Mouse (Mus musculus): ENCODE data around the gene Snx12.
"Not testable (repeated sequence)": the region's sequence is repeated elsewhere in the genome, so short reads cannot be mapped to it uniquely, and the experiment has no call there.

Gene Snx12

DNA sequence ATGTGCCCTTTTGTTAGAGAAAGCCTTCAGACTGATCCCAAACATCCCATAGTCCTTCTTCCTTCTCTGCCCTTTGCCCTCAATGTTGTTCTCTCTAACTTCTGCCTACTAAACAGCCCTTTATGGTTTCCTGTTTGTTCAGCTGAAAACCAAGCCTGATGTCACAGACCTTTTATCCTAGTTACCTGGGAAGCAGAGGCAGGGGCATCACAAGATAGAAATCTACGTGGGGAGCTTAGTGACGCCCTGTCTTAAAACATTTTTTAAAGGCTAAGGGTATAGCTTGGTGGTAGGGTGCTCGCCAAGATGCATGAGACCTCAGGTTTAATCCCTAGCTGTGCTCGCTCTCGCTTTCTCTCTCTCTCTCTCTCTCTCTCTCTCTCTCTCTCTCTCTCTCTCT is 74.9 kb downstream of the Snx12 start:
- intact Hi-C loops (cut with DNase I), result no loop called here

DNA sequence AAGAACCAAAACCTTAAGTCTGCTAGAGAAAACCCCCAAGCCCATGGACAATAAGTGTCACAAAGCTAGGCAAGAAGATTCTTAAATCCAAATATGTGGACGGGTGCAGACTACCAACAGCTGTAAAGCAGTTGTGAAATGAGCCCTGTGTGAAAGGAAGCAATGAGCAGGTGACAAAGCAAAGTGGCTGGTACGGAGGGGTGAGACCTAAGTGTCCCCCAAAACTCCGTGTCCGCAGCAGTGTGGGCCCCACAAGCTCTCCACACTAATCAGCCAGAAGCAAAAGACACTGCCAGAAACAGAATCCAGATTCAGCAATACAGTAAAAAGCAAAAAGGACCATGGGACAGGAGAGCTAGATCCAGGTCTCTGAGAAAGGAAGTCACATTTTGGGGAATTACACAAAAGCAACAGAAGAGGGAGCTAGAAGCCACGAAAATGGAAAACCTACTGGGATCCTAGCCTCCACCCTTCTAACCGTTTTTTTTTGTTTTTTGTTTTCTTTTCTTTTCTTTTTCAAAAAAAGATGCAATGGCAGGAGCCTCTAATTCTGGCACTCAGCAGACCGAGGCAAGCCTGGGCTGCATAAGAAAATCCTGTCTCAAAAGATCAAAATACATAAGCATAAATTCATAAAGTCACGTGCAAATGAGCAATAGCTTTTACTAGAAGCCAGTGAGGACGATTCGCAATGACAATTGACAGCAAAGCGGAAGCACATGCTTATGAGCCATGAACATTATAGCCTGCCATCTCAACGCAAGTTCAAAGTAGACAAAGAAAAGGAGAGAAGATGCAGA is 90.2 kb downstream of the Snx12 start:
- intact Hi-C loops (cut with DNase I), result loop anchor here (2.0 kb wide), 2 partner anchors 155 to 197 kb away; no protein-coding TSS in a partner anchor

DNA sequence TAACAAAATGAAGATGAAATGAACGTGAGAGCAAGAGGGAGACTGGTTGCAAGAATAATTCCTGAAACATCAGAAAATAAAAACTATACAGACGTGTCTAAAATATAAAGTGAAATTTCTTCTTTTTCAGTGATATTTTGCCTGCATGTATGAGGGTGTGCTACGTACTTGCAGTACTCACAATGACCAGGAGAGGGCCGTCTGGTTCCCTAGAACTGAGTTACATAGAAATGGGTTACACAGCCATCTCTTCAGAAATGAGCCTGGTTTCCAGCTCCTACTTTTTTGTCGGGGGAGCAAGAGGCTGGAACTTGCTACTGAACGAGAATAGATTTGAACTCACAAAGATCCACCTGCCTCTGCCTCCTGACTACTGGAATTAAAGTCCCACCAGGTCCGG is 91.4 kb downstream of the Snx12 start:
- intact Hi-C loops (cut with DNase I), result loop anchor here (2.0 kb wide), 2 partner anchors 156 to 198 kb away; no protein-coding TSS in a partner anchor

DNA sequence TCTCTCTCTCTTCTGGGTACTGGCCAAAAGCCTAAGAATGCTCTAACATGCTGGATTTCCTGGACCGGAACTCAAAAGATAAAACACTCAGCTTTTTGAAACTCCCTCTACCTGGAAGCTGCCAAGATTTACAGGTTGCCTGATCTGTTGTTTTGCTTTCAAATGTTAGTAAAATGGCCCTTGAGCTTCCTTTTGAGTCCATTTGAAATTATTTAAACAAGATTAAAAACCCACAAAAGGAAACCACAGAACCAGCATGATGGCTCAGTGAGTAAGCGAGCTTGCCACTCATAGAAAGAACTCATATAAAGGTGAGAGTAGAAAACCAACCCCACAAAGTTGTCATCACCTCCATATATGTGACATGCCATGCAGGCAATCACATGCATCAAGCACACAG is 93.8 kb downstream of the Snx12 start:
- intact Hi-C loops (cut with DNase I), result loop anchor here (10.0 kb wide), 1 partner anchor 354 kb away; no protein-coding TSS in a partner anchor

DNA sequence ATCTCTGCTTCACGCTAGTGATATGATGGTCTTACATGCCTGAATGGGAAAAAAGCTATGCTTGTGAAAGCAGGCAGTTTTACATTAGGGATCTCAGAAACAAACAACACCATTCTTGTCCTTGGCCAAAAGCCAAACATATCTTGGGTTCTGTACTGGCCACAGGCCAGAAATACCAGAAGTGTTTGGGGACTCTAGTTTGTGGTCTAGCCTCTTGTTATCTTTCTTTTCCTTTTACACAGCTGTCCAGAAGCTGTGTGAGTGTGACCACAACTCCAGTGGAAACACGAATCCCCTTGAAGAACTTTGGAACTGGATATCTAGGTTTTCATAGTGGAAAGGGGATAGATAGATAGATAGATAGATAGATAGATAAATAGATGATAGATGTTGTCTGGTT is 95.4 kb downstream of the Snx12 start:
- intact Hi-C loops (cut with DNase I), result loop anchor here (10.0 kb wide), 1 partner anchor 352 kb away; no protein-coding TSS in a partner anchor

DNA sequence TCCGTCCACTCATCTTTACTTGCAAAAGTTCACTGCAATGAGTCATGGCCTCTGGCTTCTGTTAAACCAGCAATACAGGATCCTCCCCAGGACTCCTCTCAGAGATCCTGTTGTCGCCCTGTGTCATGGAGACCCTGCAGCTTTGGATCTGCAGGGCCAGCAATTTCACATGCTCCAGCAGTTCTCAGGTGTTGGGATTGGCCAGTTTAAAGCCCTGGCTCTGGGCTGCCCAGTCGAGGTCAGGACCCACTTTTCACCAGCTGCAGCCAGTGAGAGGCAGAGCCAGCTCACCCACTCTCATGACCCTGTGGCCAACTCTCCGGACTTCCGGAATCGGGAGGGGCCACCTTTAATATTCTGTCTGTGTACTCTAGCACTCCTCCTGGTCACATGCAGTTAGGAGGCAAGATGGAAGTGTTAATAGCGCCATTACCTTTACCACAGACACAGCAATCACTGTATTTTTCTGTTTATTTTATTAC is 95.8 kb downstream of the Snx12 start:
- intact Hi-C loops (cut with DNase I), result loop anchor here (10.0 kb wide), 1 partner anchor 352 kb away; no protein-coding TSS in a partner anchor

DNA sequence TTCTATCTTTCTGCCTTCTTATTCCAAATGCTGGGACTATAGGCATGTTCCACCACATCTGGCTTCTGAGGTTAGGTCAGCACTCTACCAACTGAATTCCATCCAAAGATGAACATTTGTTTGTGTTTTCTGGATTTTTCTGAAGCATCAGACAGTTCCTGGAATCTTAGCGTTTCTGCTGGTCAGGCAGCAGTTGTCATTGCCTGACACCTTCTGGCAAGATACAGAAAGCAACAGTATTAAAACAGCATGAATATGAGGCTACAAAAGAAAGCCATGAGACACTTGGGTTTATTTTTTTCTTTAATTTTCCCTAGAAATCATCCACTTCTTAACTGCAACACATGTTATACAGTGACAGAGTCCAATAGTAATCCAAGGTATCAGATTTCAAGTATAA is 101.8 kb downstream of the Snx12 start:
- intact Hi-C loops (cut with DNase I), result loop anchor here (10.0 kb wide), 1 partner anchor 346 kb away; no protein-coding TSS in a partner anchor

DNA sequence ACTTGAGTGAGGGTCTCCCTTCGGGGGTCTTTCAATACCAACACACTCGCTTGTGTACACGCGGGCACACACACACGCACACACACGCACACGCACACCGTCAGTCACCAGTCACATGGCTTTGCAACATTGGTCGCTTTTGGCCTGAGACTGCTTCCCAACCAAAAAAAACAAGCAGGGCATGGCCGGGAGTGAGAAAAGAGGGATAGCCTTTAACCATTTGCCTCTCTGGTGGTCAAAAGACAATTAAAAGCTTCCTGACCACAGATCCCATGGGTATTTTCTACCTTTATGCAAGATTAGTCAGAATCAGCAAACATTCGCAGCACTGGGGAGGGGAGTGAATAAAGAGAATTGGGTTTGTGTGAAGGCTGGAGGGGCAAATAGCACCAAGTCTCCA is 136.4 kb downstream of the Snx12 start, which contains the start of gene Slc7a3:
Gene Slc7a3 (minus strand): TSS at position 101 of the 400 bp plus-strand sequence.
- intact Hi-C loops (cut with DNase I), result no loop called here

DNA sequence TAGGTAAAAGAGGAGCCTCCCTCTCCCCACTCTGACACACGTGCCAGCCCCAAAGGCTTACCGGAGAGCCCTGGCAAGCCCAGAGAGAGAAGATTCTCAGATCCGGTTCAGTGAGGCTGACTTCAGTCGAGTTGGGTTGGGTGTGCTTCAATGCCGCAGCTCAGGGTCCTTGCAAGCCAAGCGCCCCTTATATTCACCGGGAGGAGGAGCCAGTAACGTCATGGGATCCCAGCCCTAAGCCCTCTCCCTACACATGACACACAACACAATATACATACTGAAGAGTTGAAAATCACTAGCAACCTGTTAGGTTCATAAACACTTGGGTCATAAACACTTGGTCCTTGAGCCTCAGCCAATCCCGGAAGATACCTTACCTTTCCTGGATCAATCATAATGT is 137.2 kb downstream of the Snx12 start:
- intact Hi-C loops (cut with DNase I), result not testable (repeated sequence)

DNA sequence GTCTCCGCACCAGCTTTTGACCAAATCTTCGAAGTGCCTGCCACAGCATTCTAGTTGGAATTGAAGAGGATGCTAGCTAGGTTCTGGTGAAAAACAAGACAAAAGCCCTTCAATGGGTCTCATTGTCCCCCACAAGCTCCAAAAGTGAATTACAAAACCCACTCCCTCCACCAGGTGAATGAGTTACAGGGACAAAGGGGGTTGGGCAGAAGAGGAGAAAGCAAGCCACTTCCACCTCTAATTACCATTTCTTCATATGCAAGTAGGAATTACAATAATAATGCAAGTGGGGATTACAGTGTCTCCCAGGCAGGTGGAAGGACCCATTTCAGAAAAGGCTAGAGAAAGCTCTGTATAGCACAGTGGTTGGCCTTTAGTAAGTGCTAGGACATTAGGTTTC is 138.2 kb downstream of the Snx12 start:
- intact Hi-C loops (cut with DNase I), result no loop called here

DNA sequence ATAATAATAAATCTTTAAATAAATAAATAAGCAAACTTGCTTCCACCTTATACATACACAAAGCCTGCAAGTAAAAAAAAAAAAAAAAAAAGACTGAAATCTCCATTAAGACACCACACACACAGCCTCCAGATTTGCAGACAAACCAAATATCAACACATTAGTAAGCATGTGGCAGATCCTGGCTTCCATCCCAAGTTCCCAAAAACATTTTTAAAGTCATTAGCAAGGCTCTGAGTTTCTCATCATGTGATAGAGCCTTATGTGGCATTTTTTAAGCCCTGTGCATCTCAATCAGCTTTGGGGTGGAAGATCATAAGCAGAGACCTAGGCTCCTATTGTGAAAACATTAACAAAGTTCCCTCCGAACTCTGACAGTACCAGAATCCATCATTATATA is 157.1 kb downstream of the Snx12 start:
- intact Hi-C loops (cut with DNase I), result no loop called here

DNA sequence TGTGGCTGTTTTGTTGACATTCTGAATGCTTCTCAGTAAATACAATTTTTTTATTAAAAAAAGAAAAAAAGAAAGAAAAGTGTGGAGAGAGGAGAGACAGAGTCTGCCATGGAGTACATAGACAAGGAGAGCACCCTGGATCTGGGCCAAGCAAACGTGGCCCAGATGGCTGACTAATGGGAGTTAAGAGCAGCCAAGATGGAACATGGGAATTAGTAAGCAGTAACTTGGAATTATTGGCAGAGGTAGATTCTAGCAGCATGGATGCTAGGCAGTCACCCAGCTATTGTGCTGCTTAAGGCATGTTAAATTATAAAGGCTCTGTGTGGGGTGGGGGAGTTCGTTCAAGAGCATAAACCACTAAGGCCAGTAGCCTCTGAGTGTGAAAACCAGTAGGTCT is 158.9 kb downstream of the Snx12 start:
- intact Hi-C loops (cut with DNase I), result no loop called here

DNA sequence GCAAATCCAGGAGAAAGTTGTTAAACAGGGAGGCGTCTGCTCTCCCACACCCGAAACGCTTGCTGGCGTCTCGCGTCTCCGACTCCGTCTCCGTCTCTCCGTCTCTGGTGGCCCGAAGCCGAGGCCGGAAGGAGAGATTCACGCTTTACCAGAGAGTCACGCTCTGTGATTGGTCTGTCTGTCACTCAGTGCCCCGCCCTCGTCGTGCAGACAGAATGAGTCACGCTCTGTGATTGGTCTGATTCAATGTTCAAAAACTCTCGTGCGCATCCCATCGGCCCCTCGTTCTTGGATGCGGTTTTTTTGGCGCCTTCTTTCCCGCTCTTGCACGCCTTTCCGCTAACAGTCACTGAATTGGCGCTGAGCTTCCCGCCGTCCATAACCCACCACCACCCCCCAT is 162.8 kb downstream of the Snx12 start, which contains the start of gene Tex11:
Gene Tex11 (minus strand): TSS at position 127 of the 400 bp plus-strand sequence.
- intact Hi-C loops (cut with DNase I), result no loop called here
